Mouse (Mus musculus): ENCODE measurements around the gene Mettl27. TPM values are rescaled to one million over a fixed set of nuclear protein-coding genes. Genes with fewer than 3 reads are reported as not detected.
"Not testable (repeated sequence)": the region's sequence is repeated elsewhere in the genome, so short reads cannot be mapped to it uniquely, and the experiment has no call there.

Gene Mettl27
- polyA plus RNA-seq, 1 experiment from 2014 or later: 10.1 TPM

GRCm38 (mm10) chr5:134926726-134927125 is 5.4 kb upstream of the Mettl27 start:
- no peaks in the 10 kb centered on the region for H3K27me3 ChIP-seq (replicated peaks)
- no peak for ATAC-seq (ENCODE audit: low FRiP score, low read depth)
- 84% methylated on average over 4 of the region's 4 CpGs for WGBS
- no peak overlapping the region for H3K9ac ChIP-seq
- no peaks in the 10 kb centered on the region for H3K36me3 ChIP-seq
- no peak overlapping the region for H3K4me3 ChIP-seq
- no peaks in the 10 kb centered on the region for H3K4me1 ChIP-seq
- H3K27ac ChIP-seq: no peak overlapping the region
- H3K4me2 ChIP-seq (replicated peaks): no peak overlapping the region
- no peaks in the 10 kb centered on the region for H3K9me3 ChIP-seq

- Histone ChIP-seq H3K9ac (no peak overlapping the region), H3K9me3 (no peaks in the 10 kb centered on the region)
- 82% methylated on average over 2 of the region's 2 CpGs for WGBS
Measured at GRCm38 (mm10) chr5:134929988-134930387, 2.2 kb upstream of the Mettl27 start.

GRCm38 (mm10) chr5:134932903-134933276 is 722 bp downstream of the Mettl27 start:
- H3K9ac ChIP-seq: peak overlapping the region; percentile 65; the same call in 1 of the 2 replicates
- ATAC-seq (ENCODE audit: low FRiP score, low read depth): peak; percentile 43; the same call in 1 of the 2 replicates
- H3K4me1 ChIP-seq: peaks cover 8% of the 10 kb centered on the region
- no peaks in the 10 kb centered on the region for H3K27me3 ChIP-seq (replicated peaks)
- H3K9me3 ChIP-seq: no peaks in the 10 kb centered on the region
- peak overlapping the region; percentile 95 for H3K4me2 ChIP-seq (replicated peaks)
- peak overlapping the region; percentile 66 for H3K4me3 ChIP-seq
- H3K27ac ChIP-seq: no peak overlapping the region
- 50% methylated on average over 9 of the region's 9 CpGs for WGBS
- H3K36me3 ChIP-seq: no peaks in the 10 kb centered on the region

More at GRCm38 (mm10) chr5:134929988-134930387, 2.2 kb upstream of the Mettl27 start:
- H3K27me3 ChIP-seq (replicated peaks): no peaks in the 10 kb centered on the region
- H3K4me1 ChIP-seq: peaks cover 8% of the 10 kb centered on the region
- no peak overlapping the region for H3K27ac ChIP-seq
- H3K4me3 ChIP-seq: no peak overlapping the region
- H3K4me2 ChIP-seq (replicated peaks): no peak overlapping the region
- no peaks in the 10 kb centered on the region for H3K36me3 ChIP-seq
- no peak for ATAC-seq (ENCODE audit: low FRiP score, low read depth)

- no peak overlapping the region for H3K4me3 ChIP-seq
- WGBS: 92% methylated on average over 8 of the region's 8 CpGs
- no peak overlapping the region for H3K9ac ChIP-seq
- H3K9me3 ChIP-seq: no peaks in the 10 kb centered on the region
- ATAC-seq (ENCODE audit: low FRiP score, low read depth): no peak
- no peaks in the 10 kb centered on the region for H3K27me3 ChIP-seq (replicated peaks)
- no peaks in the 10 kb centered on the region for H3K36me3 ChIP-seq
- no peak overlapping the region for H3K27ac ChIP-seq
- H3K4me1 ChIP-seq: peaks cover 8% of the 10 kb centered on the region
- peak overlapping the region; percentile 95; the same call in 1 of the 2 replicates for H3K4me2 ChIP-seq (replicated peaks)
Measured at GRCm38 (mm10) chr5:134933281-134933680, 1.1 kb downstream of the Mettl27 start.

GRCm38 (mm10) chr5:134933686-134934085 is 1.5 kb downstream of the Mettl27 start:
- not testable (repeated sequence) for H3K9me3 ChIP-seq; H3K36me3 ChIP-seq; H3K4me1 ChIP-seq; H3K4me2 ChIP-seq (replicated peaks); H3K4me3 ChIP-seq; H3K27ac ChIP-seq; ATAC-seq (ENCODE audit: low FRiP score, low read depth); H3K9ac ChIP-seq; H3K27me3 ChIP-seq (replicated peaks)
- WGBS: 91% methylated on average over 5 of the region's 5 CpGs

GRCm38 (mm10) chr5:134934666-134935065 is 2.5 kb downstream of the Mettl27 start:
- Histone ChIP-seq H3K9ac (no peak overlapping the region), H3K36me3 (no peaks in the 10 kb centered on the region), H3K27me3 (replicated peaks) (no peaks in the 10 kb centered on the region), H3K4me1 (peaks cover 8% of the 10 kb centered on the region), H3K4me2 (replicated peaks) (no peak overlapping the region), H3K4me3 (no peak overlapping the region), H3K27ac (no peak overlapping the region), H3K9me3 (no peaks in the 10 kb centered on the region)
- WGBS: 89% methylated on average over 3 of the region's 3 CpGs
- ATAC-seq (ENCODE audit: low FRiP score, low read depth): no peak

GRCm38 (mm10) chr5:134936051-134936450 is 3.9 kb downstream of the Mettl27 start:
- Histone ChIP-seq H3K9me3 (no peaks in the 10 kb centered on the region), H3K27me3 (replicated peaks) (no peaks in the 10 kb centered on the region), H3K4me1 (peaks cover 8% of the 10 kb centered on the region), H3K9ac (no peak overlapping the region), H3K4me2 (replicated peaks) (no peak overlapping the region), H3K36me3 (no peaks in the 10 kb centered on the region), H3K27ac (no peak overlapping the region), H3K4me3 (no peak overlapping the region)
- ATAC-seq (ENCODE audit: low FRiP score, low read depth): no peak
- WGBS: 93% methylated on average over 6 of the region's 6 CpGs

GRCm38 (mm10) chr5:134936626-134937185 is 4.5 kb downstream of the Mettl27 start:
- Histone ChIP-seq H3K27ac (no peak overlapping the region), H3K4me1 (peaks cover 8% of the 10 kb centered on the region), H3K9ac (no peak overlapping the region), H3K4me2 (replicated peaks) (no peak overlapping the region), H3K4me3 (no peak overlapping the region), H3K27me3 (replicated peaks) (no peaks in the 10 kb centered on the region), H3K36me3 (no peaks in the 10 kb centered on the region), H3K9me3 (no peaks in the 10 kb centered on the region)
- WGBS: 89% methylated on average over 6 of the region's 6 CpGs
- ATAC-seq (ENCODE audit: low FRiP score, low read depth): no peak

GRCm38 (mm10) chr5:134939069-134939468 is 6.9 kb downstream of the Mettl27 start:
- H3K4me1 ChIP-seq: no peaks in the 10 kb centered on the region

GRCm38 (mm10) chr5:134939554-134939953 is 7.4 kb downstream of the Mettl27 start:
- 86% methylated on average over 5 of the region's 7 CpGs for WGBS
- not testable (repeated sequence) for ATAC-seq (ENCODE audit: low FRiP score, low read depth); H3K4me3 ChIP-seq; H3K27ac ChIP-seq; H3K36me3 ChIP-seq; H3K4me1 ChIP-seq; H3K9ac ChIP-seq; H3K4me2 ChIP-seq (replicated peaks); H3K27me3 ChIP-seq (replicated peaks); H3K9me3 ChIP-seq

More at GRCm38 (mm10) chr5:134939069-134939468, 6.9 kb downstream of the Mettl27 start:
- no peak overlapping the region for H3K27ac ChIP-seq
- no peak overlapping the region for H3K4me2 ChIP-seq (replicated peaks)
- no peaks in the 10 kb centered on the region for H3K27me3 ChIP-seq (replicated peaks)
- H3K36me3 ChIP-seq: no peaks in the 10 kb centered on the region
- no peaks in the 10 kb centered on the region for H3K9me3 ChIP-seq
- no peak overlapping the region for H3K4me3 ChIP-seq
- WGBS: 77% methylated on average over 3 of the region's 3 CpGs
- no peak for ATAC-seq (ENCODE audit: low FRiP score, low read depth)
- H3K9ac ChIP-seq: no peak overlapping the region

- WGBS: 87% methylated on average over 14 of the region's 14 CpGs
- no peak overlapping the region for H3K4me3 ChIP-seq
- H3K4me2 ChIP-seq (replicated peaks): no peak overlapping the region
- peaks cover 23% of the 10 kb centered on the region for H3K27me3 ChIP-seq (replicated peaks)
- H3K9me3 ChIP-seq: no peaks in the 10 kb centered on the region
- no peak for ATAC-seq (ENCODE audit: low FRiP score, low read depth)
- H3K4me1 ChIP-seq: peaks cover 2% of the 10 kb centered on the region; the same call in 1 of the 2 replicates
- no peaks in the 10 kb centered on the region for H3K36me3 ChIP-seq
- no peak overlapping the region for H3K27ac ChIP-seq
- H3K9ac ChIP-seq: no peak overlapping the region
Measured at GRCm38 (mm10) chr5:134941472-134942209, 9.5 kb downstream of the Mettl27 start.

GRCm38 (mm10) chr5:134942740-134943139 is 10.6 kb downstream of the Mettl27 start:
- no peak overlapping the region for H3K9ac ChIP-seq
- H3K4me3 ChIP-seq: no peak overlapping the region
- no peak for ATAC-seq (ENCODE audit: low FRiP score, low read depth)
- no peak overlapping the region for H3K4me2 ChIP-seq (replicated peaks)
- H3K27ac ChIP-seq: no peak overlapping the region
- H3K27me3 ChIP-seq (replicated peaks): peaks cover 33% of the 10 kb centered on the region
- H3K36me3 ChIP-seq: no peaks in the 10 kb centered on the region
- peaks cover 5% of the 10 kb centered on the region; the same call in 1 of the 2 replicates for H3K4me1 ChIP-seq
- no peaks in the 10 kb centered on the region for H3K9me3 ChIP-seq
- 80% methylated on average over 2 of the region's 2 CpGs for WGBS

All from neural tube, embryonic 12.5 days (tissue).